Mouse (Mus musculus): ENCODE measurements around the gene Ddx31.

Gene Ddx31

GRCm38 (mm10) chr2:28912039-28912700, 72.0 kb downstream of the Ddx31 start:
- no peak for DNase-seq (ENCODE audit: low spot score)

DNA sequence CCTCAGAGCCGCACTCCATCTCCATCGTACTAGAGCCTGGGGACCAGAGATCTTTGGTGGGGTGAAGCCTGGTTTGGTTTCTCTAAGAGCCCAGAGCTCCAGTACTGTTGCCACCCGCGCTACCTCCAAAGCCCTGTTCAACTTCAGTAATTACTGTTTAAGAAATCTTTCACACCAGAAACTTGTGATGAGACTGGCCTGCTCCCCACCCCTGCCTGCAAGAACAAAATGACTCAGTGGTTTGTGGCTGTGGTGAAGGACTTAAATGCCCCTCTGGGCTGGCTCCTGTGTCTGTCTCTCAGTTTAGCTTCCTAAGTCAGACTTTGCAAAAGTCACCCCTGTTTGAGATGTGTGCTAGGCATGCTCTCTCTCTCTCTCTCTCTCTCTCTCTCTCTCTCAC, 72.8 kb downstream of the Ddx31 start:
- DNase-seq (ENCODE audit: low spot score): no peak

- no peak for DNase-seq (ENCODE audit: low spot score)
Observed at GRCm38 (mm10) chr2:28914121-28914520, 73.9 kb downstream of the Ddx31 start.

- no peak for DNase-seq (ENCODE audit: low spot score)
Observed at GRCm38 (mm10) chr2:28915104-28915738, 75.0 kb downstream of the Ddx31 start.

DNA sequence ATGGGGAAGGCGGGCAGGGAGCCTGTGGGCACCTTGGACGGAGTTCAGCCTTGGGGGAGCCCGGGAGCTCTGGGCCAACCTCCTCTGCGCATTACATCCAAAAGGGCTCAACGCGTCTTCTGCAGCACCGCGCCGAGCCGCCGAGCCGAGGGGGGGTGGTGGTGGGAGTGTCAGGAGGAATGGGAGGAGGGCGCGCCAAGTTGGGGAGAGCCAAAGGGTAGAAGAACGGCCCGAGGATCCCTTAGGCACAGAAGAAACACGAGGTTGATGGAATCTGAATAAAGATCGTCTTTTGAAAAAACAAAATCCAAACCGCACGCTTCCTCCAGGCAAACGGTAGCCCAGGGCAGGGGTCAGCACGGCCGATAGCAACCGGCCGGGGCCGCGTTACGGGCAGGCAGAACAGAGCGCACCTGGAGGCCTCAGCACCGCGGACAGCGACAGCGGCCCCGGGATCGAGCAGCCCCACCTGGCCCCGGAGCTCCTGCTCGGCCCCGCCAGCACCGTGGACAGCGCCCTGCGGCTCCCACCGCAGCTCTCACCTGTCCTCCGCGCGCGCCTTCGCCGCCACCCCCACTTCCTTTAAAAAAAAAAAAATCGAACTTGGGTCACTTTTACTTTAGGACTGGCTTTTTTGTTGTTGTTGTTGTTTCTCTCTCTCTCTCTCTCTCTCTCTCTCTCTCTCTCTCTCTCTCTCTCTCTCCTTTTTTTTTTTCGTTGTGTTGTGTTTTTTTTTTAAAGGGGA, 75.7 kb downstream of the Ddx31 start:
- no peak for DNase-seq (ENCODE audit: low spot score)

DNA sequence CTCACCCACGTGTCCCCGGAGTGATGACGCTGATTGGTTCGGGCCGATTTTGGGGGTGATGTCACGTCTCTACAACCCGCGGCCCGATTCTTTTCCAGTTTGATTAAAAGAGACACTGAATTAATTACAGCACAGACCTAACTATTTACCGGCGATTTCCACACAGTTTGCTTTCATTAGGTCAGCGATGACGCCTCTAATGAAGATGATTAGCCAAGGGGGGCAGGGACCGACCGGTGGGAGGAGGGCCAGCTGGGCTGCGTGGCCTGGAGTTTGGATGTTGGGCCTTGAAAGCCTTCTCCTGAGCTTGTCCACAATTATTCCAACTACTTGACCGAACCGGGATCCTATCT, 76.3 kb downstream of the Ddx31 start, which contains the start of gene Barhl1:
Gene Barhl1 (minus strand): TSS at position 156 of the 353 bp plus-strand sequence.
- no peak for DNase-seq (ENCODE audit: low spot score)

DNA sequence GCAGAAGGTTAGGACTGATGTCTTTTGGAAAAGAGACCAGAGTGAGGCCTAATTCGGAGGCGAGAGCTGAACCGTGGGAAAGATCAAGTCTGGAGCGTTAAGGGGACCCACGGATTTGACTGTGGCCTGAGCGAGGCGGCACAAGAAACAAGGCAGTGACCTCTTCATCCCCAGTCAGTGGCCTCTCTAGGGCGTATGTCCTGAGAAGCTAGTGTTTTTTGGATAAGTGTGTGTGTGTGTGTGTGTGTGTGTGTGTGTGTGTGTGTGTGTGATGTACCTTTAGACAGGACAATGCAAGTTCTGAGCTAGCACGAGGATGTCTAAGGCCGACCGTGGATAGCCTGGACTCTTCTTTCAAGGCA, 76.9 kb downstream of the Ddx31 start:
- DNase-seq (ENCODE audit: low spot score): no peak

- DNase-seq (ENCODE audit: low spot score): no peak
Observed at GRCm38 (mm10) chr2:28917518-28918361, 77.5 kb downstream of the Ddx31 start.

DNA sequence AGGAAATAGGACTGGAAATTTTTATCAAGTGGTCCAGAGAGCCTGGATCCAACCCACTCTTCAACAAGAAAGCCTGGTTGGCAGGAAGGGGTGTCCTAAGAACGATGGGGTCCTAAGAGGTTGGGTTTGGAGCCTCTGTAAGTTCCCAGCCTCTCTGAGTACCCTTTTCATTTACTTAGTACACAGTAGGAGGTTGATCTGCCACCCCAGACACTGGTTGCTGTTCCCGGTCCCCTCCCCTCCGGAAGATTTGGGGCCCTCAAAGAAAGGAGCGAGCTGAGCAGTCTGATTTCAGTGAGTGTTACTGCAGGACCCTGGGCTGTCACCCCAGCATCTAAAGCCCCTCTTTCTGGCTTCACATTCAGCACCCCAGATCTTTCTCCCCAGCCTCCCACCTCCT, 78.8 kb downstream of the Ddx31 start:
- DNase-seq (ENCODE audit: low spot score): no peak

DNA sequence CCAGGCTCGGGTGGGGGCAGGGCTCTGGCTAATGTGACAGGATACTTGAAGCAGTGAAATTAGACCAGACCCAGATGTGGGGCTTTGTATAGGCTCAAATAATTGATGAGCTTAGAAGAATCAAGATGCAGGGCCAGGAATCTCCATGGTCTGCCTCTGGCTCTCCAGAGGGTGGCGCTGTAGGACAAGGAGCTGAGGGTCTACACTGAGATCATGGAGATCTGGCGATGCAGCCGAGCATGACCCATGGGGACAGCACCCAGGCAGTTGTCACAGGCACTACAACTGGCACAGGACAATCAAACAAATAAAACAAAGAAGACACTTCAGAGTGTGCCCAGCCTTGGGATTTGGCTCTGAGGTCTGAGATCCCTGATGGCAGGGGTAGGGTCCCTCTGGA, 83.7 kb downstream of the Ddx31 start:
- DNase-seq (ENCODE audit: low spot score): peak; percentile 45

GRCm38 (mm10) chr2:28930571-28930970, 90.4 kb downstream of the Ddx31 start:
- no peak for DNase-seq (ENCODE audit: low spot score)

DNA sequence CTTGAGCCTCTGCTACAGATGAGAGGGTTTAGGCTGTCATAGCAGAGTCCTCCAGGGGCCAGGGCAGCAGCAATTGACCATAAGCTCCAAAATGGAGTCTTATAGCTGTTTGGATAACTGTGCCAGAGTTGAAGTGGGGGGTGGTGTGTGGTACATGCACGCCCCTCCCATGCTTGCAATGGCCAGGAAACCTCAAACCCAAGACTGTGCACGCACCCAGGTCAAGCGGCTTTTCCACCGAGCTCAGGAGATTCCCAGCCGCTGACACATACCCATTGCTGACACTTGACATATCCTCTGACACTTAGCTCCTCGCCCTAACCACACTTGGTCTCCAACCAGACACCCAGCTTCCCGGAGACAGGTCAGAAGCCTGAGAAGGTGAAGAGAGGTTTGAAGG, 98.8 kb downstream of the Ddx31 start:
- DNase-seq (ENCODE audit: low spot score): no peak

- DNase-seq (ENCODE audit: low spot score): no peak
Observed at GRCm38 (mm10) chr2:28943666-28944516, 103.7 kb downstream of the Ddx31 start.

DNA sequence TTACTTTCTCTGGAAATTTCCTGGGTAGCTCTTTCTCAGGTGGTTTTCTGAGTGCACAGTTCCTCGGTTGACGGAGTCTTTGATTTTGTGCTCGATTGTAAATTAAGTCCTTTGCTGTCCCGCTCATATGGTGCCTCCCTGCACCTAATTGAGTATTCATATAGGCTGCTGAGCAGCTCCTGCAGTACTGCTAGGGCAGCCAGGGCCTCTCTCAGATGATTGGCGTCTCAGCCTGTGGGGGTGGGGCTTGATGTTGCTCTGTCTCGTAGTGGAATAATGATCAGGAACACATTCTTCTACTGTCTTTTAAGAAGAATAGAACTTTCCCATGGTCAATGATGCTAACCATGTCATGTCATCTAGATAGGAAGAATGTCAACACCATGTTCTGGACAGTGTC, 105.2 kb downstream of the Ddx31 start:
- DNase-seq (ENCODE audit: low spot score): no peak

GRCm38 (mm10) chr2:28946312-28946711, 106.1 kb downstream of the Ddx31 start:
- DNase-seq (ENCODE audit: low spot score): no peak

GRCm38 (mm10) chr2:28952981-28953380, 112.8 kb downstream of the Ddx31 start:
- DNase-seq (ENCODE audit: low spot score): no peak

- no peak for DNase-seq (ENCODE audit: low spot score)
Observed at GRCm38 (mm10) chr2:28954595-28954994, 114.4 kb downstream of the Ddx31 start.
